Mouse (Mus musculus) urinary bladder, postnatal 10 days (tissue): Measurements from ENCODE around the gene Nptx1.

Experiments used
- DNase-seq: peaks from one replicate; pipeline ENCODE4 v3.0.0; 2022; ENCODE audit warnings: low spot score

Gene Nptx1

GRCm38 (mm10) chr11:119550546-119551335 is 3.2 kb upstream of the Nptx1 start:
- no peak for DNase-seq

GRCm38 (mm10) chr11:119549371-119549811 is 1.8 kb upstream of the Nptx1 start:
- no peak for DNase-seq

GRCm38 (mm10) chr11:119548741-119549370 is 1.3 kb upstream of the Nptx1 start:
- no peak for DNase-seq

GRCm38 (mm10) chr11:119547951-119548591 is 518 bp upstream of the Nptx1 start:
- DNase-seq, result no peak

- DNase-seq, result no peak
These were observed 914 bp downstream of the Nptx1 start for GRCm38 (mm10) chr11:119546496-119547182.

- DNase-seq, result no peak
These were observed 1.6 kb downstream of the Nptx1 start for GRCm38 (mm10) chr11:119545741-119546495.

GRCm38 (mm10) chr11:119545281-119545680 is 2.3 kb downstream of the Nptx1 start:
- no peak for DNase-seq

GRCm38 (mm10) chr11:119544518-119545105 is 2.9 kb downstream of the Nptx1 start:
- no peak for DNase-seq

GRCm38 (mm10) chr11:119543816-119544517 is 3.6 kb downstream of the Nptx1 start:
- DNase-seq, result no peak

GRCm38 (mm10) chr11:119542886-119543285 is 4.7 kb downstream of the Nptx1 start:
- no peak for DNase-seq

GRCm38 (mm10) chr11:119542371-119542770 is 5.2 kb downstream of the Nptx1 start:
- DNase-seq, result no peak

- no peak for DNase-seq
These were observed 6.5 kb downstream of the Nptx1 start for GRCm38 (mm10) chr11:119541082-119541481.

- no peak for DNase-seq
These were observed 7.0 kb downstream of the Nptx1 start for GRCm38 (mm10) chr11:119540560-119540959.

GRCm38 (mm10) chr11:119539944-119540343 is 7.6 kb downstream of the Nptx1 start:
- no peak for DNase-seq

- no peak for DNase-seq
These were observed 13.8 kb downstream of the Nptx1 start for GRCm38 (mm10) chr11:119533745-119534144.

- DNase-seq, result no peak
These were observed 15.1 kb downstream of the Nptx1 start for GRCm38 (mm10) chr11:119532460-119532859.

GRCm38 (mm10) chr11:119528930-119529329 is 18.6 kb downstream of the Nptx1 start:
- DNase-seq, result no peak

- DNase-seq, result no peak
These were observed 21.2 kb downstream of the Nptx1 start for GRCm38 (mm10) chr11:119526068-119526966.

- DNase-seq, result peak; percentile 63
These were observed 23.0 kb downstream of the Nptx1 start for GRCm38 (mm10) chr11:119524545-119524949.

- no peak for DNase-seq
These were observed 24.2 kb downstream of the Nptx1 start for GRCm38 (mm10) chr11:119523392-119523791.
